Comparison of ENCODE assay signal across 8 mouse cellular contexts in the genomic region with DNA sequence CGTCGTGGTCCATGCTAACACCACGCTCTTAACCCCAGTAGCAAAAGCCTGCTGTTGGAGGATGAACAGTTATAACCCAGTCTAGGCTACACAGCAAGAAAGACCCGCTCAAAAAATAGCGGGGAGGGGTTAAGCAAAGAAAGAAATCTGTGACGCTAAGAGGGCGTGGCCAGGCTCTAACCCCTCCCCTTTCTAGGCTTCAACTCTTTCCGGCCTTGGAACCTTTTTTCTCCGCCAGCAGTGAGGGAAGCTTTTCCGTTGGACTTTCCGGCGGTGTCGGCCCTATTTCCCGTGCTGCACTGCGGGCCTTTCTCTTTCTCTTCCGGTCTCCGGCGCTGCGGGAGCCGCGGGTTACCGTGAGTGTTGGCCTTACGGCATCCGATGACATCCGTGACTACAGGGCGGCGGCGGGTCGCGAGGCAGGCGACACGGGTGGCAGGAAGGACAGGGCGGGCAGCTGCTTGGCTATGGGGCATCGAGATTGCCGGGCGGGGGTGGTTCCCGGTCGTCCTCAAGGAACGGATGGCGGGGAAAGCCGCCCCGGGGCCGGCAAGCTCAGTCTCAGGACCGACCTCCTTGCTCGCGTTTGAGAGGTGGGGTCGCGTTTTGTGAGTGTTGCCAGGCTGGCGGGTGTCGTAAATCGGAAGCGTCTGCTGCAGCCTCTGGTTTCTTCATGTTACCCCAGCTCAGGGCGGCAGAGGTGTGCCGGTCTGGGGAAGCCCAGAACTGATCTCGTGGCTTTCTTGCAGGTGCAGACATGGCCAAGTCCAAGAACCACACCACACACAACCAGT. TPM values are rescaled to one million over a fixed set of nuclear protein-coding genes. Genes with fewer than 3 reads are reported as not detected.
DNase-seq lines count a peak whose midpoint lies in the region; ATAC-seq and TF ChIP-seq lines count a peak whose summit lies in the region.

A gene (plus strand): TSS at position 234 of the 794 bp plus-strand sequence.

- peak within 1 kb of the TSS; percentile 97 for H3K4me2 ChIP-seq in CH12.LX (ENCODE audit: insufficient read depth, low read depth, poor library complexity, severe bottlenecking)
- peak within 1 kb of the TSS; percentile 63 for H3K4me2 ChIP-seq in forebrain, embryonic 12.5 days
- H3K4me2 ChIP-seq in heart, postnatal 0 days (ENCODE audit: low read depth, low read length), result peak within 1 kb of the TSS; percentile 97
- peak within 1 kb of the TSS; percentile 94 for H3K4me2 ChIP-seq in liver, embryonic 16.5 days (ENCODE audit: low read depth, low read length)
- peak within 1 kb of the TSS; percentile 89 for H3K4me2 ChIP-seq in neural tube, embryonic 13.5 days

- H3K79me2 ChIP-seq in CH12.LX (replicated peaks; ENCODE audit: control insufficient read depth, extremely low read depth, insufficient read depth, poor library complexity, severe bottlenecking), result peaks cover 27% of the 10 kb centered on the region

- H3K9me3 ChIP-seq in CH12.LX (replicated peaks; ENCODE audit: low read length), result no peaks in the 10 kb centered on the region
- no peaks in the 10 kb centered on the region for H3K9me3 ChIP-seq in forebrain, embryonic 12.5 days
- no peaks in the 10 kb centered on the region for H3K9me3 ChIP-seq in heart, postnatal 0 days (replicated peaks; ENCODE audit: control insufficient read depth, low read length)
- H3K9me3 ChIP-seq in liver, embryonic 16.5 days (replicated peaks; ENCODE audit: control insufficient read depth, low read length), result no peaks in the 10 kb centered on the region
- no peaks in the 10 kb centered on the region for H3K9me3 ChIP-seq in neural tube, embryonic 13.5 days

- H3K36me3 ChIP-seq in CH12.LX (replicated peaks in 1 of 2; ENCODE audit: control insufficient read depth in 1 of 2, insufficient read depth in 1 of 2, low read length in 1 of 2), result peaks cover 40 to 42% of the 10 kb centered on the region in 2 experiments
- H3K36me3 ChIP-seq in forebrain, embryonic 12.5 days (replicated peaks), result peaks cover 39% of the 10 kb centered on the region
- peaks cover 36% of the 10 kb centered on the region for H3K36me3 ChIP-seq in heart, postnatal 0 days (replicated peaks; ENCODE audit: control insufficient read depth, insufficient read depth, low read length)
- peaks cover 16% of the 10 kb centered on the region for H3K36me3 ChIP-seq in liver, embryonic 16.5 days (ENCODE audit: control insufficient read depth, insufficient read depth)
- peaks cover 38% of the 10 kb centered on the region for H3K36me3 ChIP-seq in neural tube, embryonic 13.5 days
- no peaks in the 10 kb centered on the region; the same call in none of the 2 replicates for H3K36me3 ChIP-seq in testis, adult 2 months (ENCODE audit: control insufficient read depth, insufficient read depth, low read length)

- WGBS in forebrain, embryonic 12.5 days, result under 1% methylated on average over 53 of the region's 55 CpGs
- WGBS in heart, postnatal 0 days, result under 1% methylated on average over 55 of the region's 55 CpGs
- under 1% methylated on average over 55 of the region's 55 CpGs for WGBS in liver, embryonic 16.5 days (ENCODE audit: insufficient replicate concordance)
- WGBS in neural tube, embryonic 13.5 days, result under 1% methylated on average over 55 of the region's 55 CpGs

- TF ChIP-seq CTCF in CH12.LX (conservative IDR thresholded peaks at IDR 0.05 in 1 of 2, IDR thresholded peaks at IDR 0.05 in 1 of 2; ENCODE audit: low read depth in 2 of 2, low read length in 2 of 2), result no peak
- TF ChIP-seq CTCF in heart, postnatal 0 days (IDR thresholded peaks at IDR 0.05; ENCODE audit: low read depth), result no peak
- TF ChIP-seq CTCF in testis, adult 2 months (IDR thresholded peaks at IDR 0.05; ENCODE audit: control insufficient read depth, insufficient read depth, insufficient replicate concordance, low read depth, low read length), result no peak

- no peak for TF ChIP-seq EP300 in CH12.LX (IDR thresholded peaks at IDR 0.05; ENCODE audit: low read length)
- TF ChIP-seq EP300 in heart, postnatal 0 days (IDR thresholded peaks at IDR 0.05; ENCODE audit: low read depth), result peak; percentile 85

- peak within 1 kb of the TSS; percentile 81 for H3K27ac ChIP-seq in CH12.LX (ENCODE audit: insufficient read depth, low read depth)
- peak within 1 kb of the TSS; percentile 97 for H3K27ac ChIP-seq in forebrain, embryonic 12.5 days
- H3K27ac ChIP-seq in heart, postnatal 0 days (ENCODE audit: low read depth), result peak within 1 kb of the TSS; percentile 95
- peak within 1 kb of the TSS; percentile 88 for H3K27ac ChIP-seq in liver, embryonic 16.5 days (ENCODE audit: low read length)
- peak within 1 kb of the TSS; percentile 98 for H3K27ac ChIP-seq in neural tube, embryonic 13.5 days (replicated peaks)
- H3K27ac ChIP-seq in testis, adult 2 months (ENCODE audit: control insufficient read depth, insufficient read depth, low read depth, low read length), result peak within 1 kb of the TSS; percentile 82

- peak; percentile 99 for DNase-seq in CH12.LX (ENCODE audit: extremely low read depth)
- DNase-seq in c-Kit-positive CD71-positive TER-119-negative erythroid progenitor cells, embryonic 14.5 days (ENCODE audit: low read depth), result peak; percentile 95
- DNase-seq in heart, postnatal 0 days (ENCODE audit: low spot score), result peak; percentile 97
- peak; percentile 97 for DNase-seq in kidney, postnatal 4 days

- no peak for TF ChIP-seq RAD21 in CH12.LX (IDR thresholded peaks at IDR 0.05; ENCODE audit: low read depth, low read length)

- H3K9ac ChIP-seq in CH12.LX (ENCODE audit: insufficient read depth, low read depth), result peak within 1 kb of the TSS; percentile 100
- peak within 1 kb of the TSS; percentile 98 for H3K9ac ChIP-seq in forebrain, embryonic 12.5 days
- peak within 1 kb of the TSS; percentile 95 for H3K9ac ChIP-seq in heart, postnatal 0 days (replicated peaks; ENCODE audit: low read depth, low read length)
- H3K9ac ChIP-seq in liver, embryonic 16.5 days (ENCODE audit: low read depth, low read length), result peak within 1 kb of the TSS; percentile 81
- H3K9ac ChIP-seq in neural tube, embryonic 13.5 days, result peak within 1 kb of the TSS; percentile 98

- no peaks in the 10 kb centered on the region for H3K27me3 ChIP-seq in CH12.LX (replicated peaks)
- no peaks in the 10 kb centered on the region for H3K27me3 ChIP-seq in forebrain, embryonic 12.5 days
- H3K27me3 ChIP-seq in heart, postnatal 0 days (ENCODE audit: control insufficient read depth, insufficient read depth, low read length), result no peaks in the 10 kb centered on the region
- H3K27me3 ChIP-seq in liver, embryonic 16.5 days (ENCODE audit: control insufficient read depth, insufficient read depth, low read depth, low read length), result no peaks in the 10 kb centered on the region
- no peaks in the 10 kb centered on the region for H3K27me3 ChIP-seq in neural tube, embryonic 13.5 days
- no peaks in the 10 kb centered on the region for H3K27me3 ChIP-seq in testis, adult 2 months (ENCODE audit: control insufficient read depth, insufficient read depth, low read length)

- dilution Hi-C loops in CH12.LX (cut with MboI; ENCODE audit: extremely low pct_ligation_motif_present, extremely low pct_unique_long_range_greater_than_20kb, low sequenced_read_pairs), result no loop called here

- in situ Hi-C loops in CH12.LX (cut with MboI; ENCODE audit: low pct_ligation_motif_present, low pct_unique_long_range_greater_than_20kb, low sequenced_read_pairs), result no loop called here

- peak within 1 kb of the TSS; percentile 81 to 100 (median 95) for H3K4me3 ChIP-seq in CH12.LX (replicated peaks in 1 of 3; ENCODE audit: low read depth in 2 of 3, low read length in 2 of 3, poor library complexity in 1 of 3)
- H3K4me3 ChIP-seq in forebrain, embryonic 12.5 days (replicated peaks), result peak within 1 kb of the TSS; percentile 70
- peak within 1 kb of the TSS; percentile 89 for H3K4me3 ChIP-seq in heart, postnatal 0 days (ENCODE audit: low read depth, low read length)
- H3K4me3 ChIP-seq in liver, embryonic 16.5 days (ENCODE audit: low read depth, low read length), result peak within 1 kb of the TSS; percentile 75
- peak within 1 kb of the TSS; percentile 87 for H3K4me3 ChIP-seq in neural tube, embryonic 13.5 days
- H3K4me3 ChIP-seq in testis, adult 2 months (ENCODE audit: control insufficient read depth, low read depth, low read length), result peak within 1 kb of the TSS; percentile 87

- H3K4me1 ChIP-seq in CH12.LX (ENCODE audit: control insufficient read depth in 1 of 2, insufficient read depth in 2 of 2), result peaks cover 2 to 23% of the 10 kb centered on the region in 2 experiments; a peak in 3 of 4 replicates
- peaks cover 13% of the 10 kb centered on the region for H3K4me1 ChIP-seq in forebrain, embryonic 12.5 days
- H3K4me1 ChIP-seq in heart, postnatal 0 days (ENCODE audit: control insufficient read depth, insufficient read depth), result peaks cover 6% of the 10 kb centered on the region; the same call in 1 of the 2 replicates
- H3K4me1 ChIP-seq in liver, embryonic 16.5 days (ENCODE audit: control insufficient read depth, low read depth, low read length), result peaks cover 36% of the 10 kb centered on the region
- H3K4me1 ChIP-seq in neural tube, embryonic 13.5 days (replicated peaks), result peaks cover 19% of the 10 kb centered on the region
- H3K4me1 ChIP-seq in testis, adult 2 months (ENCODE audit: control insufficient read depth, insufficient read depth, low read length), result peaks cover 2% of the 10 kb centered on the region; the same call in 1 of the 2 replicates

- ATAC-seq in forebrain, embryonic 12.5 days (ENCODE audit: low FRiP score), result peak; percentile 92
- peak; percentile 92 for ATAC-seq in heart, postnatal 0 days (ENCODE audit: insufficient read depth, low read depth)
- ATAC-seq in liver, embryonic 16.5 days (ENCODE audit: low read depth), result peak; percentile 88
- ATAC-seq in neural tube, embryonic 13.5 days (ENCODE audit: low read depth), result peak; percentile 93

- TF ChIP-seq POLR2A in CH12.LX (IDR thresholded peaks at IDR 0.05; ENCODE audit: low read depth, low read length), result peak; percentile 92
- peak; percentile 58; the same call in 1 of the 2 replicates for TF ChIP-seq POLR2A in testis, adult 2 months (IDR thresholded peaks at IDR 0.05; ENCODE audit: control insufficient read depth, low read depth, low read length)

TF ChIP-seq in CH12.LX, 34 proteins besides CTCF, POLR2A, EP300 and RAD21 (continues in another document):
- TF ChIP-seq IRF4 (IDR thresholded peaks at IDR 0.05; ENCODE audit: low read depth, low read length), result peak; percentile 70
- TF ChIP-seq MAX (IDR thresholded peaks at IDR 0.05; ENCODE audit: low read length), result peak; percentile 84; the same call in 1 of the 2 replicates

RNA-seq across cellular contexts. Expression of the gene that starts here (rescaled TPM):
- total RNA-seq in CH12.LX (2012; rRNA removed) (1,844 and 1,867 TPM in 2 replicates), CH12.LX (2014; rRNA removed) (1,058 and 1,082 TPM in 2 replicates)
- polyA plus RNA-seq in CH12.LX (2012; ENCODE audit: insufficient read length, low read depth), result 1,042 and 1,257 TPM in 2 replicates
- 757 and 770 TPM in 2 replicates for polyA plus RNA-seq in forebrain, embryonic 12.5 days (2016; fragmentation: Nextera tagmentation; extraction: Ambion mirVana)
- total RNA-seq in heart, postnatal 0 days (2014; rRNA removed; ENCODE audit: low replicate concordance), result 783 and 913 TPM in 2 replicates
- polyA plus RNA-seq in heart, postnatal 0 days (2015; fragmentation: Nextera tagmentation; extraction: Ambion mirVana), result 504 and 531 TPM in 2 replicates
- polyA plus RNA-seq in liver, embryonic 16.5 days (2015; fragmentation: Nextera tagmentation; extraction: Ambion mirVana), result 452 and 501 TPM in 2 replicates
- 576 and 729 TPM in 2 replicates for polyA plus RNA-seq in neural tube, embryonic 13.5 days (2015; fragmentation: Nextera tagmentation; extraction: Ambion mirVana)
- 357 and 448 TPM in 2 replicates for polyA plus RNA-seq in testis, adult 2 months (2012; rRNA removed)

Comparison
In these comparisons a context has a peak if more than half of its experiments do, and no peak if none do; other contexts are left out.
1. Peak in every context shown above with its lines: DNase-seq, ATAC-seq, H3K4me3 ChIP-seq and H3K27ac ChIP-seq.